Mouse (Mus musculus) C2C12 (cell line): ENCODE data around the gene Pde10a. TPM values are rescaled to one million over a fixed set of nuclear protein-coding genes. Genes with fewer than 3 reads are reported as not detected.

ENCODE experiments used
- H3K27me3 ChIP-seq: one replicate; pipeline ENCODE4 v1.6.1; 2011; ENCODE audit not compliant: control insufficient read depth, insufficient read depth, insufficient read length
- H3K36me3 ChIP-seq: one replicate; pipeline ENCODE4 v1.6.1; 2011; ENCODE audit not compliant: control insufficient read depth, insufficient read depth
- H3K4me3 ChIP-seq: one replicate; pipeline ENCODE4 v1.5.1; 2011; ENCODE audit warnings: mild to moderate bottlenecking, control low read depth; ENCODE audit not compliant: poor library complexity, insufficient read depth, severe bottlenecking
- H3K79me2 ChIP-seq: one replicate; pipeline ENCODE4 v1.6.1; 2011; ENCODE audit not compliant: control insufficient read depth, insufficient read depth
- H3K79me3 ChIP-seq: one replicate; pipeline ENCODE4 v1.6.1; 2011; ENCODE audit warnings: low read depth, control low read depth
- H3ac ChIP-seq: one replicate; pipeline ENCODE3; 2011; ENCODE audit warnings: low read depth; ENCODE audit not compliant: control insufficient read depth, insufficient read length
- CEBPB ChIP-seq: IDR thresholded peaks from one replicate; pipeline ENCODE4 v1.6.1; 2011; ENCODE audit warnings: low read depth, mild to moderate bottlenecking, control low read depth, moderate library complexity
- CTCF ChIP-seq: IDR thresholded peaks from one replicate; pipeline ENCODE4 v1.5.1; 2011; ENCODE audit not compliant: control insufficient read depth, insufficient read depth, insufficient read length
- FOSL1 ChIP-seq: IDR thresholded peaks from one replicate; pipeline ENCODE4 v1.8.0; 2011; ENCODE audit warnings: mild to moderate bottlenecking, low read length; ENCODE audit not compliant: poor library complexity, insufficient read depth, severe bottlenecking
- MAX ChIP-seq: IDR thresholded peaks from one replicate; pipeline ENCODE4 v1.6.1; 2011; ENCODE audit warnings: mild to moderate bottlenecking, control low read depth
- MYOD1 ChIP-seq: IDR thresholded peaks from one replicate; pipeline ENCODE4 v1.6.1; 2011; ENCODE audit warnings: low read depth; ENCODE audit not compliant: control insufficient read depth, insufficient read length
- MYOG ChIP-seq: IDR thresholded peaks from one replicate; pipeline ENCODE4 v1.6.1; 2011; ENCODE audit not compliant: control insufficient read depth, insufficient read length; ENCODE audit errors: extremely low read depth
- USF1 ChIP-seq: IDR thresholded peaks from one replicate; pipeline ENCODE4 v1.6.1; 2011; ENCODE audit warnings: low read depth, mild to moderate bottlenecking, control low read depth, moderate library complexity
- polyA plus RNA-seq: library from polyadenylated mRNA; unstranded; fragments of >200 nt; fragmentation: generic; extraction: Trizol; gene quantifications from one replicate; pipeline ENCODE4 v1.2.1, GENCODE M21; 2012; ENCODE audit warnings: missing spikeins

Gene Pde10a
- polyA plus RNA-seq, 1 experiment: 0.83 TPM

GRCm38 (mm10) chr17:8898221-8898620 lies 373.0 kb downstream of the Pde10a start:
- Histone ChIP-seq H3K36me3 (no peaks in the 10 kb centered on the region), H3K27me3 (peaks cover 37% of the 10 kb centered on the region), H3K79me3 (no peaks in the 10 kb centered on the region), H3ac (no peak overlapping the region), H3K79me2 (no peaks in the 10 kb centered on the region), H3K4me3 (no peak overlapping the region)
- TF ChIP-seq MAX (no peak), MYOG (no peak), MYOD1 (no peak), FOSL1 (no peak), CEBPB (no peak), USF1 (no peak), CTCF (no peak)

DNA sequence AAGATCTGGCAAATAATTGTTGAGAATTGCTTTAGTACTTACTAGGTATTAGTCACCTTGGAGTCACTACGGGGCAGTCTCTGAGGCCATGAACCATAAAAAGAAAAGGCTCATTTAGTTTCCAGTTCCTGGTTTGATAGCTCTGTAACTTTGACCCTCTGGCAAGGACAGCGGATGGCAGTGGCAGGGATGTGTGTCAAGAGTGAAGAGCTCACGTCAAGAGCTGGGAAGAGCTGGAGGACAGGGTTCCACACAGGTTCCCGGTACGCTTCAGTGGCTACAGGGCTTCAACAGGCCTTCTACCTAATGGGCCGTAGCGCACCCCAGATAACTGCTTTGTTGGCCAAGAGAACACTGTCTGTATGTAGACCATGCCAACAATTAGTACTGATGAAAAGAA lies 374.0 kb downstream of the Pde10a start:
- Histone ChIP-seq H3K79me3 (no peaks in the 10 kb centered on the region), H3K36me3 (no peaks in the 10 kb centered on the region), H3K79me2 (no peaks in the 10 kb centered on the region), H3ac (no peak overlapping the region), H3K4me3 (no peak overlapping the region), H3K27me3 (peaks cover 29% of the 10 kb centered on the region)
- no peak for TF ChIP-seq MYOD1
- no peak for TF ChIP-seq MYOG
- TF ChIP-seq CTCF: no peak
- TF ChIP-seq USF1: no peak
- no peak for TF ChIP-seq FOSL1
- no peak for TF ChIP-seq MAX
- TF ChIP-seq CEBPB: no peak

GRCm38 (mm10) chr17:8903555-8904283 lies 378.5 kb downstream of the Pde10a start:
- no peaks in the 10 kb centered on the region for H3K79me3 ChIP-seq
- H3K27me3 ChIP-seq: peaks cover 3% of the 10 kb centered on the region
- TF ChIP-seq MAX (no peak), MYOG (no peak), MYOD1 (no peak), FOSL1 (no peak), CEBPB (no peak), CTCF (no peak), USF1 (no peak)
- no peaks in the 10 kb centered on the region for H3K36me3 ChIP-seq
- no peak overlapping the region for H3ac ChIP-seq
- H3K79me2 ChIP-seq: no peaks in the 10 kb centered on the region
- H3K4me3 ChIP-seq: no peak overlapping the region

DNA sequence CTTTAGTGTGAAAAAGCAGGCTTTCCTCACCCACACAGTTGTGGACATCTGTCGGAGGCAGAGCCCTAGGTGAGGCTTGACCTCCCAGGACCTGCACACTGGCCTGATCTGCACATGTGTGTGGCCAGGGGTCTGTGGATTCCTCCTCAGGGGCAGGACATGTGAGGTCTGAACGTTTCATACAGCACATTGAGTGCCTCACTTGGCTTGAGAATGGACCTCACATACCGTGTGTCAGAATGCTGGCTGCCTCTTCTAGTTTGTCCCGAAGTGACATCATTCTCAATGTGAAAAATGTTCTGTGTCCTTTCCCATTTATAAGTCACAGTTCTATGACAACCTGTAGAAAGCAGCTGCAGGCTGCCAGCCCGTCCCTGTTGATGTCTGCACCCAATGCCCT lies 385.4 kb downstream of the Pde10a start:
- no peaks in the 10 kb centered on the region for H3K27me3 ChIP-seq
- no peak for TF ChIP-seq USF1
- no peak for TF ChIP-seq MYOD1
- TF ChIP-seq MAX: no peak
- TF ChIP-seq CTCF: no peak
- no peak for TF ChIP-seq FOSL1
- no peak for TF ChIP-seq MYOG
- no peak for TF ChIP-seq CEBPB
- no peak overlapping the region for H3K4me3 ChIP-seq
- H3K79me3 ChIP-seq: no peaks in the 10 kb centered on the region
- no peak overlapping the region for H3ac ChIP-seq
- H3K36me3 ChIP-seq: no peaks in the 10 kb centered on the region
- no peaks in the 10 kb centered on the region for H3K79me2 ChIP-seq

GRCm38 (mm10) chr17:8912933-8913332 lies 387.8 kb downstream of the Pde10a start:
- Histone ChIP-seq H3K79me2 (no peaks in the 10 kb centered on the region), H3K36me3 (no peaks in the 10 kb centered on the region), H3K4me3 (no peak overlapping the region), H3K27me3 (no peaks in the 10 kb centered on the region), H3K79me3 (no peaks in the 10 kb centered on the region), H3ac (no peak overlapping the region)
- no peak for TF ChIP-seq USF1
- TF ChIP-seq MYOG: no peak
- TF ChIP-seq MAX: no peak
- no peak for TF ChIP-seq CEBPB
- no peak for TF ChIP-seq CTCF
- TF ChIP-seq FOSL1: no peak
- TF ChIP-seq MYOD1: no peak

- Histone ChIP-seq H3ac (no peak overlapping the region), H3K4me3 (no peak overlapping the region), H3K79me2 (no peaks in the 10 kb centered on the region), H3K27me3 (no peaks in the 10 kb centered on the region), H3K36me3 (no peaks in the 10 kb centered on the region), H3K79me3 (no peaks in the 10 kb centered on the region)
- TF ChIP-seq MYOG: no peak
- TF ChIP-seq CEBPB: no peak
- TF ChIP-seq MAX: no peak
- no peak for TF ChIP-seq FOSL1
- no peak for TF ChIP-seq USF1
- no peak for TF ChIP-seq MYOD1
- TF ChIP-seq CTCF: no peak
Measured at GRCm38 (mm10) chr17:8915693-8916092, 390.5 kb downstream of the Pde10a start.
